Mouse (Mus musculus): Measurements from ENCODE around the gene Cbx5. TPM values are rescaled to one million over a fixed set of nuclear protein-coding genes. Genes with fewer than 3 reads are reported as not detected.

Cbx5 gene
- polyA plus RNA-seq, 1 experiment from 2014 or later = 27.8 TPM

DNA sequence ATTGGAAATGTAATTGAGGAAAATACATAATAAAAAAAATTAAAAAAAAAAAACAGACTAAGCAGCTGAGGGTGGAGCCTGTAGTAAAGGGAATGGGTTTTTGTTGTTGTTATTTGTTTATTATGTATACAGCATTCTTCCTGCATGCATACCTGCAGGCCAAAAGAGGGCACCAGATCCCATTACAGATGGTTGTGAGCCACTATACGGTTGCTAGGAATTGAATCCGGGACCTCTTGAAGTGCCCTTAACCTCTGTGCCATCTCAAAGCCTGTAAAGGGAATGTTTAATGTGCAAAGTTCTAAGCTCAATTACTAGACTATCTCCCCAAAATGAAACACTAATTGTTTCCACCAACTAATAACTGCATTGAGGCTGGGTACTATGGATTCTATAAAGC lies 15.5 kb downstream of the Cbx5 start:
- no peak overlapping the region for H3K4me2 ChIP-seq (replicated peaks; ENCODE audit: low read depth, low read length)
- peaks cover 3% of the 10 kb centered on the region; the same call in 1 of the 2 replicates for H3K4me1 ChIP-seq (ENCODE audit: insufficient read depth, low read depth, low read length)
- no peak for ATAC-seq
- no peak for DNase-seq (ENCODE audit: low spot score)
- TF ChIP-seq EP300 (IDR thresholded peaks at IDR 0.05) (no peak), CTCF (IDR thresholded peaks at IDR 0.05) (peak; percentile 14; the same call in 1 of the 2 replicates)
- WGBS = 79% methylated on average over 2 of the region's 2 CpGs
- no peak overlapping the region for H3K27ac ChIP-seq (ENCODE audit: low read length)
- H3K36me3 ChIP-seq (ENCODE audit: insufficient read depth, low read length) = no peaks in the 10 kb centered on the region
- no peaks in the 10 kb centered on the region for H3K9me3 ChIP-seq (ENCODE audit: low read length)
- H3K9ac ChIP-seq (replicated peaks; ENCODE audit: low read depth) = no peak overlapping the region
- no peaks in the 10 kb centered on the region for H3K27me3 ChIP-seq (replicated peaks; ENCODE audit: insufficient read depth, low read length)
- H3K4me3 ChIP-seq (ENCODE audit: low read depth, low read length) = no peak overlapping the region

DNA sequence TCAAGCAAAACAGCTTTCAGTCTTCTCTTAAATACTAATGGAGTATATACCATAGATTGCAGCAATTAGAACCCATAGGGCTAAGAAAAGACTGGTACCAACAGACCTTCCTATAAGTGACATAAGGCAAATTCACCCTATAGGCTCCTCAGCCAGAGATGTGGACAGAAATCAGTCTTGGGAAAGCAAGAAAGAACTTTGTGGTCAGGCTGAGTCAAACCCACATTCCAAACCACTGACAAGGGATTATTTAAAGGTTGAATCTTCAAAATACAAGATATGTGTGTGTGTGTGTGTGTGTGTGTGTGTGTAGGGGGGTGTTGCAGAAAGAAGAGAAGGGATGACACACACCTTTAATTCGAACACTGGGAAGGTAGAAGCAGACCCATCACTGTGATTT lies 18.2 kb downstream of the Cbx5 start:
- H3K27me3 ChIP-seq (replicated peaks; ENCODE audit: insufficient read depth, low read length) = no peaks in the 10 kb centered on the region
- DNase-seq (ENCODE audit: low spot score) = peak; percentile 32
- H3K4me3 ChIP-seq (ENCODE audit: low read depth, low read length) = no peak overlapping the region
- no peak overlapping the region; the same call in 1 of the 2 replicates for H3K4me2 ChIP-seq (replicated peaks; ENCODE audit: low read depth, low read length)
- WGBS = 88% methylated on average over 1 of the region's 1 CpGs
- no peaks in the 10 kb centered on the region; the same call in 1 of the 2 replicates for H3K4me1 ChIP-seq (ENCODE audit: insufficient read depth, low read depth, low read length)
- peak overlapping the region; percentile 69; the same call in 1 of the 2 replicates for H3K27ac ChIP-seq (ENCODE audit: low read length)
- H3K36me3 ChIP-seq (ENCODE audit: insufficient read depth, low read length) = no peaks in the 10 kb centered on the region
- no peak overlapping the region for H3K9ac ChIP-seq (replicated peaks; ENCODE audit: low read depth)
- ATAC-seq = peak; percentile 23; the same call in 1 of the 2 replicates
- no peaks in the 10 kb centered on the region for H3K9me3 ChIP-seq (ENCODE audit: low read length)
- TF ChIP-seq EP300 (IDR thresholded peaks at IDR 0.05) (no peak), CTCF (IDR thresholded peaks at IDR 0.05) (no peak)

- Histone ChIP-seq H3K27ac (ENCODE audit: low read length) (peak overlapping the region; percentile 69), H3K36me3 (ENCODE audit: insufficient read depth, low read length) (no peaks in the 10 kb centered on the region), H3K9me3 (ENCODE audit: low read length) (no peaks in the 10 kb centered on the region), H3K4me2 (replicated peaks; ENCODE audit: low read depth, low read length) (no peak overlapping the region; the same call in 1 of the 2 replicates), H3K4me1 (ENCODE audit: insufficient read depth, low read depth, low read length) (peaks cover 3% of the 10 kb centered on the region; the same call in 1 of the 2 replicates), H3K27me3 (replicated peaks; ENCODE audit: insufficient read depth, low read length) (no peaks in the 10 kb centered on the region), H3K4me3 (ENCODE audit: low read depth, low read length) (no peak overlapping the region), H3K9ac (replicated peaks; ENCODE audit: low read depth) (no peak overlapping the region)
- peak; percentile 68 for DNase-seq (ENCODE audit: low spot score)
- TF ChIP-seq CTCF (IDR thresholded peaks at IDR 0.05) (no peak), EP300 (IDR thresholded peaks at IDR 0.05) (no peak)
- peak; percentile 40 for ATAC-seq
- 18% methylated on average over 3 of the region's 3 CpGs for WGBS
These were observed 18.8 kb downstream of the Cbx5 start for GRCm38 (mm10) chr15:103220785-103221184.

GRCm38 (mm10) chr15:103216052-103216451 lies 23.6 kb downstream of the Cbx5 start:
- Histone ChIP-seq H3K27me3 (replicated peaks; ENCODE audit: insufficient read depth, low read length) (no peaks in the 10 kb centered on the region), H3K4me2 (replicated peaks; ENCODE audit: low read depth, low read length) (peak overlapping the region; percentile 55; the same call in 1 of the 2 replicates), H3K4me1 (ENCODE audit: insufficient read depth, low read depth, low read length) (peaks cover 10% of the 10 kb centered on the region; the same call in 1 of the 2 replicates), H3K27ac (ENCODE audit: low read length) (peak overlapping the region; percentile 87), H3K9ac (replicated peaks; ENCODE audit: low read depth) (0 out of 2 replicates have a peak overlapping the region, but pooled peaks have one; percentile 41), H3K9me3 (ENCODE audit: low read length) (no peaks in the 10 kb centered on the region), H3K4me3 (ENCODE audit: low read depth, low read length) (no peak overlapping the region), H3K36me3 (ENCODE audit: insufficient read depth, low read length) (no peaks in the 10 kb centered on the region)
- DNase-seq (ENCODE audit: low spot score) (peak; percentile 44), ATAC-seq (0 out of 2 replicates have a peak, but pooled peaks have one; percentile 16)
- TF ChIP-seq EP300 (IDR thresholded peaks at IDR 0.05) = no peak
- no peak for TF ChIP-seq CTCF (IDR thresholded peaks at IDR 0.05)
- WGBS = 29% methylated on average over 2 of the region's 2 CpGs

DNA sequence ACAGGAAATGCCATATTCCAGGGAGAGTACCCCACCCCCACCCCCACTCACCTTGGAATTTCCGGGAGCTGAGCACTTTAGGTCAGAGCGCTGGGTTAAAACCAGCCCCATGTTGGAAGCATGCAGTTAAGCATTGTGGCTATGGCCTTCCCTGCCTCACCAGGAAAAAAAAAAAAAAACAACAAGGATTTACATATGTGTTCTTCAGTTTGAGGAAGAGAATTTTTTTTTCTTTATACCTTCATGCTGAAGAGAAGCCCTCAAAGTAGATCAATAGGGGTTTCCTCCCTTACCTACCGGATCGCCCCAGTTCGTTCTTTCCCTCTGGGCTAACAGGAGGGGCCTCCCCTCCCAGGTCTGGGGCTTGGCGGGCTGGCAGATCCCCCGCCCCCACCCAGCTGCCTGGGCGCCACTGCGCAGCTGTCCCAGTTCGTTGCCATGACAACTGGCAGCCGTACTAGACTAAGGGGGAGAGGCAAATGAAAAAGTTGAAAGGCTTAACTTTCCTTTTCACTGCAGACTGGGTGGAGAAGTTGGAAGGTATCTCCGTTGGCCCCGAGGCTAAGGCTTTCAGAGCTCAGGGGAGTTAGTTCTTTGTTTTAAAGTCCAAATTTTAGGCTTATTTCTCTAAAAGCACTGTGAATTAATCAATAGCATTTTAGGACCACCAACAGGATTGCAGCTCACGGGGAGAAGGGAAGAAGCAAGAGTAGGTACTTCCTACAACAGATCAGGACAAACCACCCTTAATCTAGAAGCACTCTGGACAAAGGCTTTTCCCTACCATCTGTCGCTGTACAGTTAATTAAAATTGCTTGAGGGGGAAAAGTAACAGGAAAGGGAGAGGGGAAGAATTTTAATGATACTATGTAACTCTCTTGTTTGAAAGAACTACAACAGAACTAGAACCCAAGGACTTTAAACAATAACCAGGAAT lies 24.4 kb downstream of the Cbx5 start:
- peak; percentile 97 for DNase-seq (ENCODE audit: low spot score)
- Histone ChIP-seq H3K9ac (replicated peaks; ENCODE audit: low read depth) (peak overlapping the region; percentile 41; the same call in 1 of the 2 replicates), H3K9me3 (ENCODE audit: low read length) (no peaks in the 10 kb centered on the region), H3K27ac (ENCODE audit: low read length) (peak overlapping the region; percentile 87), H3K4me1 (ENCODE audit: insufficient read depth, low read depth, low read length) (peaks cover 10% of the 10 kb centered on the region; the same call in 1 of the 2 replicates), H3K36me3 (ENCODE audit: insufficient read depth, low read length) (no peaks in the 10 kb centered on the region; the same call in 1 of the 2 replicates), H3K4me2 (replicated peaks; ENCODE audit: low read depth, low read length) (peak overlapping the region; percentile 55), H3K27me3 (replicated peaks; ENCODE audit: insufficient read depth, low read length) (no peaks in the 10 kb centered on the region), H3K4me3 (ENCODE audit: low read depth, low read length) (peak overlapping the region; percentile 46)
- TF ChIP-seq EP300 (IDR thresholded peaks at IDR 0.05) = peak; percentile 76
- TF ChIP-seq CTCF (IDR thresholded peaks at IDR 0.05) = no peak
- under 1% methylated on average over 15 of the region's 15 CpGs for WGBS
- peak; percentile 98 for ATAC-seq

DNA sequence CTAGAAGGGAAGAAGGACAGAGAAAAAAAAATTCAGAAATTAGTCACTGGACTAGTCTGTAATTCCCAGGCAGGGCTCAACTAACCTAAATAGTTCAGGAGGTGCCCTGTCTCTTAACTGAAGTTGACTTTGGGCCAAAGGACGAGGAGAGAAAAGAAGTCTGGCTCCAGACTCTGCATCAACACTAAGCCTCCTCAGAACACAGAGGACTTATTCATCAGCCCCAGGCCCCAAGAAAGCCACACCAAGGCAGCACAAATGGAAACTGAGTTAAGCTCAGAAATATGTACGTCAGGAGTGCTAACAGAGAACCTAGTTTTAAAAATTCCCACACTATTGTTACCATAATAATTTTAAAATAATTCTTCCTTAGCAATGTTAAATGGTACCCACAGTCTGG lies 25.5 kb downstream of the Cbx5 start:
- peak; percentile 26 for DNase-seq (ENCODE audit: low spot score)
- no peak for TF ChIP-seq CTCF (IDR thresholded peaks at IDR 0.05)
- Histone ChIP-seq H3K4me1 (ENCODE audit: insufficient read depth, low read depth, low read length) (peaks cover 10% of the 10 kb centered on the region; the same call in 1 of the 2 replicates), H3K36me3 (ENCODE audit: insufficient read depth, low read length) (no peaks in the 10 kb centered on the region; the same call in 1 of the 2 replicates), H3K9ac (replicated peaks; ENCODE audit: low read depth) (no peak overlapping the region), H3K9me3 (ENCODE audit: low read length) (no peaks in the 10 kb centered on the region), H3K4me2 (replicated peaks; ENCODE audit: low read depth, low read length) (peak overlapping the region; percentile 39), H3K27me3 (replicated peaks; ENCODE audit: insufficient read depth, low read length) (no peaks in the 10 kb centered on the region), H3K4me3 (ENCODE audit: low read depth, low read length) (peak overlapping the region; percentile 12), H3K27ac (ENCODE audit: low read length) (peak overlapping the region; percentile 59)
- ATAC-seq = no peak
- WGBS = 22% methylated on average over 2 of the region's 2 CpGs

All from lung, postnatal 0 days (tissue).